Mouse (Mus musculus) kidney, postnatal 0 days (tissue): Measurements from ENCODE around the gene Ttc7b. TPM values are rescaled to one million over a fixed set of nuclear protein-coding genes. Genes with fewer than 3 reads are reported as not detected.
A peak's percentile ranks its signal among the peaks of the same experiment; 100 is the strongest.

Source experiments
- ATAC-seq: fragments of 200-750 bp; cut with Nextera tagmentation; replicated peaks from 2 replicates; pipeline ENCODE4 v1.8.0; 2017; ENCODE audit warnings: low read depth, moderate number of reproducible peaks, moderate TSS enrichment, moderate library complexity; ENCODE audit not compliant: low FRiP score
- DNase-seq: peaks from one replicate; pipeline ENCODE4 v3.0.0-alpha.2; 2016; ENCODE audit warnings: low spot score
- H3K27ac ChIP-seq: fragments of 300-500 bp; sonication (generic); 2 replicates; pipeline ENCODE4 v1.5.1; 2014; ENCODE audit warnings: mild to moderate bottlenecking
- H3K27me3 ChIP-seq: fragments of 300-500 bp; sonication (generic); 2 replicates; pipeline ENCODE4 v1.6.1; 2014; ENCODE audit warnings: low read length, mixed read lengths; ENCODE audit not compliant: insufficient read depth
- H3K36me3 ChIP-seq: fragments of 300-500 bp; sonication (generic); 2 replicates; pipeline ENCODE4 v1.6.1; 2014; ENCODE audit warnings: low read length, mixed read lengths; ENCODE audit not compliant: insufficient read depth
- H3K4me1 ChIP-seq: fragments of 300-500 bp; sonication (generic); replicated peaks from 2 replicates; pipeline ENCODE4 v1.6.1; 2014; ENCODE audit warnings: antibody characterized with exemption, low read length, mixed read lengths; ENCODE audit not compliant: insufficient read depth
- H3K4me2 ChIP-seq: fragments of 300-500 bp; sonication (generic); 2 replicates; pipeline ENCODE4 v1.6.1; 2014; ENCODE audit warnings: mild to moderate bottlenecking, low read length, moderate library complexity, mixed read lengths
- H3K4me3 ChIP-seq: fragments of 300-500 bp; sonication (generic); replicated peaks from 2 replicates; pipeline ENCODE4 v1.5.1; 2014; ENCODE audit warnings: low read depth, low read length
- H3K9ac ChIP-seq: fragments of 300-500 bp; sonication (generic); 2 replicates; pipeline ENCODE4 v1.6.1; 2014; ENCODE audit warnings: low read depth, low read length
- H3K9me3 ChIP-seq: fragments of 300-500 bp; sonication (generic); replicated peaks from 2 replicates; pipeline ENCODE4 v1.6.1; 2016; ENCODE audit warnings: low read length, inconsistent platforms, mixed read lengths
- CTCF ChIP-seq: IDR thresholded peaks from 2 replicates; pipeline ENCODE4 v1.5.1; 2016; ENCODE audit warnings: antibody characterized with exemption, low read depth, mild to moderate bottlenecking, moderate library complexity
- WGBS: fragments of 180-500 bp; shearing (Covaris S2); extraction: QIAGEN DNeasy Blood & Tissue Kit; methylation state at CpG from one replicate; pipeline ENCODE4 v1.1.7; 2014; 5-methylcytosine and 5-hydroxymethylcytosine counted together
- polyA plus RNA-seq: library from polyadenylated mRNA; unstranded; fragments of >200 nt; fragmentation: Nextera tagmentation; extraction: Ambion mirVana; gene quantifications from 2 replicates; pipeline ENCODE4 v1.2.1, GENCODE M21; 2015

Ttc7b gene
- polyA plus RNA-seq, 1 experiment from 2014 or later, result 6.1 TPM

GRCm38 (mm10) chr12:100369220-100369619 is 151.4 kb downstream of the Ttc7b start:
- Histone ChIP-seq H3K27ac (no peak overlapping the region), H3K4me1 (no peaks in the 10 kb centered on the region), H3K36me3 (peaks cover 50% of the 10 kb centered on the region), H3K4me2 (no peak overlapping the region), H3K9me3 (no peaks in the 10 kb centered on the region), H3K27me3 (no peaks in the 10 kb centered on the region), H3K4me3 (no peak overlapping the region), H3K9ac (no peak overlapping the region)
- DNase-seq, result peak; percentile 27
- no peak for TF ChIP-seq CTCF
- no peak for ATAC-seq
- 37% methylated on average over 3 of the region's 3 CpGs for WGBS

- DNase-seq, result no peak
- Histone ChIP-seq H3K27me3 (no peaks in the 10 kb centered on the region), H3K4me3 (no peak overlapping the region), H3K4me2 (no peak overlapping the region), H3K27ac (no peak overlapping the region), H3K9me3 (no peaks in the 10 kb centered on the region), H3K4me1 (no peaks in the 10 kb centered on the region), H3K9ac (no peak overlapping the region), H3K36me3 (peaks cover 18% of the 10 kb centered on the region)
- TF ChIP-seq CTCF, result no peak
- 62% methylated on average over 12 of the region's 12 CpGs for whole genome bisulfite sequencing
- no peak for ATAC-seq
Measured at GRCm38 (mm10) chr12:100361330-100361729, 159.3 kb downstream of the Ttc7b start.

- Histone ChIP-seq H3K27me3 (no peaks in the 10 kb centered on the region), H3K36me3 (no peaks in the 10 kb centered on the region; the same call in none of the 2 replicates), H3K9ac (no peak overlapping the region), H3K9me3 (no peaks in the 10 kb centered on the region), H3K4me2 (no peak overlapping the region), H3K4me3 (no peak overlapping the region), H3K27ac (no peak overlapping the region), H3K4me1 (no peaks in the 10 kb centered on the region)
- no peak for ATAC-seq
- TF ChIP-seq CTCF, result no peak
- WGBS, result 57% methylated on average over 6 of the region's 6 CpGs
- no peak for DNase-seq
Measured at GRCm38 (mm10) chr12:100358040-100358620, 162.5 kb downstream of the Ttc7b start.

- no peak overlapping the region for H3K9ac ChIP-seq
- peaks cover 3% of the 10 kb centered on the region for H3K36me3 ChIP-seq
- no peaks in the 10 kb centered on the region for H3K4me1 ChIP-seq
- WGBS, result 84% methylated on average over 7 of the region's 7 CpGs
- ATAC-seq (no peak), DNase-seq (no peak)
- H3K4me2 ChIP-seq, result no peak overlapping the region
- no peaks in the 10 kb centered on the region for H3K27me3 ChIP-seq
- no peak overlapping the region for H3K27ac ChIP-seq
- H3K4me3 ChIP-seq, result no peak overlapping the region
- no peak for TF ChIP-seq CTCF
- no peaks in the 10 kb centered on the region for H3K9me3 ChIP-seq
Measured at GRCm38 (mm10) chr12:100356407-100356806, 164.2 kb downstream of the Ttc7b start.

GRCm38 (mm10) chr12:100355565-100355964 is 165.1 kb downstream of the Ttc7b start:
- 86% methylated on average over 5 of the region's 5 CpGs for WGBS
- H3K9me3 ChIP-seq, result no peaks in the 10 kb centered on the region
- no peaks in the 10 kb centered on the region for H3K4me1 ChIP-seq
- H3K9ac ChIP-seq, result no peak overlapping the region
- DNase-seq (no peak), ATAC-seq (no peak)
- H3K4me2 ChIP-seq, result no peak overlapping the region
- peaks cover 3% of the 10 kb centered on the region for H3K36me3 ChIP-seq
- H3K27ac ChIP-seq, result no peak overlapping the region
- no peak overlapping the region for H3K4me3 ChIP-seq
- H3K27me3 ChIP-seq, result no peaks in the 10 kb centered on the region
- TF ChIP-seq CTCF, result no peak

GRCm38 (mm10) chr12:100353954-100354353 is 166.7 kb downstream of the Ttc7b start:
- H3K4me3 ChIP-seq, result no peak overlapping the region
- no peak overlapping the region for H3K27ac ChIP-seq
- 72% methylated on average over 7 of the region's 7 CpGs for WGBS
- no peaks in the 10 kb centered on the region for H3K27me3 ChIP-seq
- peaks cover 3% of the 10 kb centered on the region for H3K36me3 ChIP-seq
- no peak for DNase-seq
- H3K4me2 ChIP-seq, result no peak overlapping the region
- no peaks in the 10 kb centered on the region for H3K4me1 ChIP-seq
- ATAC-seq, result no peak
- no peak for TF ChIP-seq CTCF
- no peaks in the 10 kb centered on the region for H3K9me3 ChIP-seq
- H3K9ac ChIP-seq, result no peak overlapping the region
